Mouse (Mus musculus) Patski (cell line): Measurements from ENCODE around the gene Fgfr2. TPM values are rescaled to one million over a fixed set of nuclear protein-coding genes. Genes with fewer than 3 reads are reported as not detected.

Experiments used
- ATAC-seq: fragments of 100-300 bp; one replicate; pipeline ENCODE4 v1.8.0; 2021
- CTCF ChIA-PET: fragments of 350-600 bp; sonication (Branson Sonifier 250); formaldehyde crosslinking; loops from one replicate; lab custom pipeline; 2022; ENCODE audit warnings: inconsistent platforms; lab: Charles Lee
- POLR2A ChIA-PET: fragments of 350-600 bp; sonication (Branson Sonifier 250); formaldehyde crosslinking; loops from one replicate; lab custom pipeline; 2022; ENCODE audit warnings: antibody characterized with exemption, inconsistent platforms; lab: Charles Lee
- DNase-seq: peaks from one replicate; pipeline ENCODE4 v3.0.0-alpha.2; 2011; ENCODE audit warnings: low read depth, low spot score
- H3K27me3 ChIP-seq: fragments of 371-371 bp; one replicate; pipeline ENCODE4 v1.5.1; 2021
- CTCF ChIP-seq: fragments of 100-300 bp; IDR thresholded peaks from one replicate; pipeline ENCODE4 v1.5.1; 2021
- in situ Hi-C: fragments of 300-500 bp; cut with MboI; formaldehyde crosslinking; loops from 3 replicates; pipeline ENCODE4 v1.11.1; 2018; ENCODE audit warnings: low pct_unique_long_range_greater_than_20kb, mixed read lengths
- polyA plus RNA-seq: library from polyadenylated mRNA; unstranded; gene quantifications from one replicate; pipeline ENCODE4 v1.2.3, GENCODE M21; 2021

Gene Fgfr2
- polyA plus RNA-seq, 1 experiment from 2014 or later: 48.8 TPM

GRCm38 (mm10) chr7:130713319-130713718 lies 2409.8 kb downstream of the Fgfr2 start:
- TF ChIP-seq CTCF: no peak
- POLR2A ChIA-PET: interaction anchor here (0.7 kb wide), 1 partner anchor 126 kb away, joined by 4 read pairs; no protein-coding TSS in a partner anchor
- no peak for ATAC-seq
- no peak for DNase-seq
- in situ Hi-C loops: no loop called here
- no peaks in the 10 kb centered on the region for H3K27me3 ChIP-seq
- CTCF ChIA-PET: no interaction called here

DNA sequence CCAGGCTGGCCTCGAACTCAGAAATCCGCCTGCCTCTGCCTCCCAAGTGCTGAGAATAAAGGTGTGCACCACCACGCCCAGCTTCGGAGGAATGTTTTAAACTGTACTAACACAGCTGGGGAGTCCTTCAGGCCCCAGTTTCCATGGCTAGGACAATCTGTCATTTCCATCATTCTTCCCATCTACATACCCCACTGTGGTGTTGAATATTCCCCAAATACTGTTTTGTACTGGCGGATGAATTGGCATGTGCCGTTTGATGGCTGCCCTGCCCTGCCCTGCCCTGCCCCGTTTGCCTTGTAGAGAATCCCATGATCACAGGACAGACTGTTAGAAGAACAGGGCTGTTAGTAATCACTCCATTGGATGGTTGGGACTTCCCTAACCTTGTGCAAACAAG lies 2411.3 kb downstream of the Fgfr2 start:
- CTCF ChIA-PET: interaction anchor here (0.7 to 1.2 kb wide), 2 partner anchors 11 to 15 kb away, joined by 4 read pairs; no protein-coding TSS in a partner anchor
- DNase-seq (no peak), ATAC-seq (no peak)
- in situ Hi-C loops: no loop called here
- POLR2A ChIA-PET: no interaction called here
- TF ChIP-seq CTCF: no peak
- H3K27me3 ChIP-seq: no peaks in the 10 kb centered on the region

- ChIA-PET POLR2A (no interaction called here), CTCF (interaction anchor here (0.8 to 2.7 kb wide), 6 partner anchors 12 to 52 kb away, joined by 3 to 7 read pairs (median 4); no protein-coding TSS in a partner anchor)
- no peak for DNase-seq
Observed at GRCm38 (mm10) chr7:130709372-130710274, 2413.5 kb downstream of the Fgfr2 start.

GRCm38 (mm10) chr7:130708940-130709339 lies 2414.2 kb downstream of the Fgfr2 start:
- CTCF ChIA-PET: interaction anchor here (0.8 to 2.7 kb wide), 6 partner anchors 12 to 53 kb away, joined by 3 to 7 read pairs (median 4); no protein-coding TSS in a partner anchor
- DNase-seq: no peak
- H3K27me3 ChIP-seq: no peaks in the 10 kb centered on the region
- no peak for ATAC-seq
- in situ Hi-C loops: no loop called here
- no peak for TF ChIP-seq CTCF
- POLR2A ChIA-PET: no interaction called here

More at GRCm38 (mm10) chr7:130709372-130710274, 2413.5 kb downstream of the Fgfr2 start:
- no peaks in the 10 kb centered on the region for H3K27me3 ChIP-seq
- ATAC-seq: no peak
- in situ Hi-C loops: no loop called here
- no peak for TF ChIP-seq CTCF

DNA sequence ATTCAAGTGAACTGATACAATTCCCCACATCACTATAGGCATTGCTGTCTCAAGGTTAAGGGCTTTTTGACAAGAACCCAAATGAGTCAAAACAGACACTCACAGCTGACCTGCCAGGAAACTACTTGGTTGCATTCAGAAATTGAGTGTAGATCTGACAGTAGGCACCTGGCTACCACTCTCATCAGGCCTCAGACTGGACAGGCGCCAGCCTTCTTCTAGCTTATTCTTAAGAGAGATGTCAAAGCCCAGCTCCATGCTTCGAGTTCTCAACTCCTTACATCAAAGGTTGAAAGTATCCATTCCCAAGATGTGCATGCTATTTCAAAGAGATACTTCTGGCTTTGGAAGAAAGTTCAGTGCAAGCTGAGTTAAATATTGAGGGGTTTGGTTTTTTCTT lies 2417.9 kb downstream of the Fgfr2 start:
- H3K27me3 ChIP-seq: no peaks in the 10 kb centered on the region
- ATAC-seq: no peak
- in situ Hi-C loops: no loop called here
- TF ChIP-seq CTCF: no peak
- ChIA-PET CTCF (interaction anchor here (1.1 to 1.3 kb wide), 2 partner anchors 25 to 36 kb away, joined by 4 read pairs; no protein-coding TSS in a partner anchor), POLR2A (no interaction called here)
- no peak for DNase-seq

DNA sequence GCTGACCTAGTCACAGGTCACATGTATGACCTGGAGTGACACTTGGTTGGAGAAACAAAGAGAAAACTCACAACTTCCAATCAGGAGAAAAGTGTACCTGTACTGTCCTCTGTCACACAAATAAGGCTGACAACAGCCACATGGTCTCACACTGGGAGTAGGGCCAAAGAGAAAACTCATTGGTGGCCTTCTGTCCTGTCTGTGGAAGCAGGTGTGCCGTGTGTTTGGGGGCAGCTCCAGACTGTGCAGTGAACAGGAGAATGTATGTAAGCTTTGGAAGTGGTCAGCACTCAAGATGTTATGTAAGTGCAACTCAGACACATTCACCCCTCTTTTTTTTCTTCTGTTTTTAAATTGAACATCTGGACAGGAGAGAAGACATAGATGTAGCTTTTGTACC lies 2421.8 kb downstream of the Fgfr2 start:
- POLR2A ChIA-PET: no interaction called here
- no peak for TF ChIP-seq CTCF
- DNase-seq (no peak), ATAC-seq (no peak)
- in situ Hi-C loops: no loop called here
- CTCF ChIA-PET: interaction anchor here (0.9 kb wide), 1 partner anchor 11 kb away, joined by 4 read pairs; no protein-coding TSS in a partner anchor
- no peaks in the 10 kb centered on the region for H3K27me3 ChIP-seq

GRCm38 (mm10) chr7:130698480-130698879 lies 2424.7 kb downstream of the Fgfr2 start:
- in situ Hi-C loops: loop anchor here (5.0 kb wide), 1 partner anchor 499 kb away; no protein-coding TSS in a partner anchor
- DNase-seq: no peak
- no peak for ATAC-seq
- POLR2A ChIA-PET: interaction anchor here (0.7 kb wide), 1 partner anchor 134 kb away, joined by 5 read pairs; no protein-coding TSS in a partner anchor
- H3K27me3 ChIP-seq: no peaks in the 10 kb centered on the region
- no peak for TF ChIP-seq CTCF
- CTCF ChIA-PET: no interaction called here

- ChIA-PET POLR2A (no interaction called here), CTCF (interaction anchor here (1.0 to 2.0 kb wide), 7 partner anchors 12 to 66 kb away, joined by 3 to 5 read pairs (median 4); no protein-coding TSS in a partner anchor)
- H3K27me3 ChIP-seq: no peaks in the 10 kb centered on the region
- TF ChIP-seq CTCF: no peak
- in situ Hi-C loops: loop anchor here (5.0 kb wide), 1 partner anchor 501 kb away; no protein-coding TSS in a partner anchor
- DNase-seq (no peak), ATAC-seq (no peak)
Observed at GRCm38 (mm10) chr7:130696347-130697234, 2426.6 kb downstream of the Fgfr2 start.

GRCm38 (mm10) chr7:130695669-130696338 lies 2427.3 kb downstream of the Fgfr2 start:
- ATAC-seq: peak; percentile 86

More at GRCm38 (mm10) chr7:130695669-130696338, 2427.3 kb downstream of the Fgfr2 start:
- CTCF ChIA-PET: interaction anchor here (1.0 to 2.0 kb wide), 5 partner anchors 13 to 67 kb away, joined by 3 to 5 read pairs (median 3); no protein-coding TSS in a partner anchor
- no peak for DNase-seq
- POLR2A ChIA-PET: no interaction called here
- TF ChIP-seq CTCF: no peak
- in situ Hi-C loops: loop anchor here (5.0 kb wide), 1 partner anchor 501 kb away; no protein-coding TSS in a partner anchor
- no peaks in the 10 kb centered on the region for H3K27me3 ChIP-seq
